Mouse (Mus musculus): ENCODE measurements around the gene 9330182L06Rik. TPM values are rescaled to one million over a fixed set of nuclear protein-coding genes. Genes with fewer than 3 reads are reported as not detected.

The 9330182L06Rik gene
- polyA plus RNA-seq, 2 experiments = 0.11 to 0.17 TPM

GRCm38 (mm10) chr5:9389968-9390367 lies 124.0 kb downstream of the 9330182L06Rik start:
- no peaks in the 10 kb centered on the region for H3K36me3 ChIP-seq (replicated peaks; ENCODE audit: control insufficient read depth, insufficient read depth, low read depth)
- no peaks in the 10 kb centered on the region for H3K4me1 ChIP-seq (replicated peaks; ENCODE audit: control insufficient read depth in 2 of 2, insufficient read depth in 2 of 2, low read length in 1 of 2)
- H3K9me3 ChIP-seq (ENCODE audit: control insufficient read depth, low read length) = no peaks in the 10 kb centered on the region
- H3K27me3 ChIP-seq (ENCODE audit: control insufficient read depth, insufficient read depth, low read length) = no peaks in the 10 kb centered on the region
- H3K27ac ChIP-seq = no peak overlapping the region
- no peak for DNase-seq (ENCODE audit: low read depth in 3 of 3, low spot score in 3 of 3)
- ATAC-seq (ENCODE audit: insufficient read depth) = no peak
- no peak overlapping the region for H3K4me2 ChIP-seq (ENCODE audit: low read depth)
- H3K4me3 ChIP-seq (ENCODE audit: insufficient read depth in 1 of 2, low read depth in 2 of 2, low read length in 2 of 2) = no peak overlapping the region
- 54% methylated on average over 7 of the region's 7 CpGs for WGBS (ENCODE audit: insufficient replicate concordance)
- TF ChIP-seq CTCF (IDR thresholded peaks at IDR 0.05; ENCODE audit: low read depth) (no peak), EP300 (IDR thresholded peaks at IDR 0.05; ENCODE audit: low read depth) (no peak)
- H3K9ac ChIP-seq (replicated peaks) = no peak overlapping the region

- H3K27ac ChIP-seq = no peak overlapping the region
- H3K9ac ChIP-seq (replicated peaks) = no peak overlapping the region
- no peaks in the 10 kb centered on the region for H3K27me3 ChIP-seq (ENCODE audit: control insufficient read depth, insufficient read depth, low read length)
- 42% methylated on average over 1 of the region's 1 CpGs for WGBS (ENCODE audit: insufficient replicate concordance)
- TF ChIP-seq CTCF (IDR thresholded peaks at IDR 0.05; ENCODE audit: low read depth) = no peak
- TF ChIP-seq EP300 (IDR thresholded peaks at IDR 0.05; ENCODE audit: low read depth) = no peak
- DNase-seq (ENCODE audit: low read depth in 3 of 3, low spot score in 3 of 3) (no peak), ATAC-seq (ENCODE audit: insufficient read depth) (no peak)
- no peak overlapping the region for H3K4me3 ChIP-seq (ENCODE audit: insufficient read depth in 1 of 2, low read depth in 2 of 2, low read length in 2 of 2)
- no peaks in the 10 kb centered on the region for H3K4me1 ChIP-seq (replicated peaks; ENCODE audit: control insufficient read depth in 2 of 2, insufficient read depth in 2 of 2, low read length in 1 of 2)
- no peaks in the 10 kb centered on the region for H3K36me3 ChIP-seq (replicated peaks; ENCODE audit: control insufficient read depth, insufficient read depth, low read depth)
- no peak overlapping the region for H3K4me2 ChIP-seq (ENCODE audit: low read depth)
- no peaks in the 10 kb centered on the region for H3K9me3 ChIP-seq (ENCODE audit: control insufficient read depth, low read length)
Observed at GRCm38 (mm10) chr5:9391858-9392393, 126.0 kb downstream of the 9330182L06Rik start.

GRCm38 (mm10) chr5:9417098-9417497 lies 151.2 kb downstream of the 9330182L06Rik start:
- Histone ChIP-seq H3K9me3 (ENCODE audit: control insufficient read depth, low read length) (no peaks in the 10 kb centered on the region), H3K4me3 (ENCODE audit: insufficient read depth in 1 of 2, low read depth in 2 of 2, low read length in 2 of 2) (no peak overlapping the region), H3K36me3 (replicated peaks; ENCODE audit: control insufficient read depth, insufficient read depth, low read depth) (no peaks in the 10 kb centered on the region), H3K4me1 (replicated peaks; ENCODE audit: control insufficient read depth in 2 of 2, insufficient read depth in 2 of 2, low read length in 1 of 2) (no peaks in the 10 kb centered on the region), H3K27me3 (ENCODE audit: control insufficient read depth, insufficient read depth, low read length) (no peaks in the 10 kb centered on the region), H3K4me2 (ENCODE audit: low read depth) (no peak overlapping the region), H3K27ac (no peak overlapping the region), H3K9ac (replicated peaks) (no peak overlapping the region)
- TF ChIP-seq CTCF (IDR thresholded peaks at IDR 0.05; ENCODE audit: low read depth) (no peak), EP300 (IDR thresholded peaks at IDR 0.05; ENCODE audit: low read depth) (no peak)
- ATAC-seq (ENCODE audit: insufficient read depth) (no peak), DNase-seq (ENCODE audit: low read depth in 3 of 3, low spot score in 3 of 3) (no peak)
- WGBS (ENCODE audit: insufficient replicate concordance) = 49% methylated on average over 7 of the region's 7 CpGs

- WGBS (ENCODE audit: insufficient replicate concordance) = 67% methylated on average over 9 of the region's 9 CpGs
- no peak for TF ChIP-seq CTCF (IDR thresholded peaks at IDR 0.05; ENCODE audit: low read depth)
- TF ChIP-seq EP300 (IDR thresholded peaks at IDR 0.05; ENCODE audit: low read depth) = no peak
- DNase-seq (ENCODE audit: low read depth in 3 of 3, low spot score in 3 of 3) (no peak), ATAC-seq (ENCODE audit: insufficient read depth) (no peak)
- Histone ChIP-seq H3K4me1 (replicated peaks; ENCODE audit: control insufficient read depth in 2 of 2, insufficient read depth in 2 of 2, low read length in 1 of 2) (no peaks in the 10 kb centered on the region), H3K4me2 (ENCODE audit: low read depth) (no peak overlapping the region), H3K27ac (no peak overlapping the region), H3K9me3 (ENCODE audit: control insufficient read depth, low read length) (no peaks in the 10 kb centered on the region), H3K36me3 (replicated peaks; ENCODE audit: control insufficient read depth, insufficient read depth, low read depth) (no peaks in the 10 kb centered on the region), H3K27me3 (ENCODE audit: control insufficient read depth, insufficient read depth, low read length) (no peaks in the 10 kb centered on the region), H3K9ac (replicated peaks) (no peak overlapping the region), H3K4me3 (ENCODE audit: insufficient read depth in 1 of 2, low read depth in 2 of 2, low read length in 2 of 2) (no peak overlapping the region)
Observed at GRCm38 (mm10) chr5:9417802-9418201, 151.9 kb downstream of the 9330182L06Rik start.

- Histone ChIP-seq H3K9ac (replicated peaks) (no peak overlapping the region), H3K27me3 (ENCODE audit: control insufficient read depth, insufficient read depth, low read length) (no peaks in the 10 kb centered on the region), H3K36me3 (replicated peaks; ENCODE audit: control insufficient read depth, insufficient read depth, low read depth) (no peaks in the 10 kb centered on the region), H3K9me3 (ENCODE audit: control insufficient read depth, low read length) (no peaks in the 10 kb centered on the region), H3K4me2 (ENCODE audit: low read depth) (no peak overlapping the region), H3K4me1 (replicated peaks; ENCODE audit: control insufficient read depth in 2 of 2, insufficient read depth in 2 of 2, low read length in 1 of 2) (no peaks in the 10 kb centered on the region), H3K27ac (no peak overlapping the region), H3K4me3 (ENCODE audit: insufficient read depth in 1 of 2, low read depth in 2 of 2, low read length in 2 of 2) (no peak overlapping the region)
- TF ChIP-seq EP300 (IDR thresholded peaks at IDR 0.05; ENCODE audit: low read depth) = no peak
- TF ChIP-seq CTCF (IDR thresholded peaks at IDR 0.05; ENCODE audit: low read depth) = peak; percentile 32
- no peak for ATAC-seq (ENCODE audit: insufficient read depth)
- WGBS (ENCODE audit: insufficient replicate concordance) = 53% methylated on average over 1 of the region's 1 CpGs
- DNase-seq (ENCODE audit: low read depth in 3 of 3, low spot score in 3 of 3) = no peak
Observed at GRCm38 (mm10) chr5:9419964-9420363, 154.0 kb downstream of the 9330182L06Rik start.

All from liver, embryonic 14.5 days (tissue).